Mouse (Mus musculus): ENCODE measurements around the gene Hmgb1.

The Hmgb1 gene

GRCm38 (mm10) chr5:149104096-149104725 lies 80.1 kb downstream of the Hmgb1 start:
- no peak for DNase-seq (ENCODE audit: low spot score)

GRCm38 (mm10) chr5:149101869-149102268 lies 82.4 kb downstream of the Hmgb1 start:
- no peak for DNase-seq (ENCODE audit: low spot score)

- DNase-seq (ENCODE audit: low spot score), result no peak
Observed at GRCm38 (mm10) chr5:149100091-149100490, 84.2 kb downstream of the Hmgb1 start.

GRCm38 (mm10) chr5:149099009-149099408 lies 85.3 kb downstream of the Hmgb1 start:
- DNase-seq (ENCODE audit: low spot score), result no peak

GRCm38 (mm10) chr5:149097841-149098240 lies 86.4 kb downstream of the Hmgb1 start:
- DNase-seq (ENCODE audit: low spot score), result no peak

GRCm38 (mm10) chr5:149096284-149096683 lies 88.0 kb downstream of the Hmgb1 start:
- DNase-seq (ENCODE audit: low spot score), result no peak

- no peak for DNase-seq (ENCODE audit: low spot score)
Observed at GRCm38 (mm10) chr5:149092926-149093325, 91.4 kb downstream of the Hmgb1 start.

- DNase-seq (ENCODE audit: low spot score), result no peak
Observed at GRCm38 (mm10) chr5:149092526-149092925, 91.8 kb downstream of the Hmgb1 start.

- DNase-seq (ENCODE audit: low spot score), result no peak
Observed at GRCm38 (mm10) chr5:149091256-149091655, 93.0 kb downstream of the Hmgb1 start.

- DNase-seq (ENCODE audit: low spot score), result no peak
Observed at GRCm38 (mm10) chr5:149089860-149090259, 94.4 kb downstream of the Hmgb1 start.

GRCm38 (mm10) chr5:149089456-149089855 lies 94.8 kb downstream of the Hmgb1 start:
- DNase-seq (ENCODE audit: low spot score), result no peak

GRCm38 (mm10) chr5:149088891-149089290 lies 95.4 kb downstream of the Hmgb1 start:
- DNase-seq (ENCODE audit: low spot score), result no peak

GRCm38 (mm10) chr5:149088149-149088548 lies 96.1 kb downstream of the Hmgb1 start:
- no peak for DNase-seq (ENCODE audit: low spot score)

GRCm38 (mm10) chr5:149086382-149087244 lies 97.7 kb downstream of the Hmgb1 start:
- DNase-seq (ENCODE audit: low spot score), result no peak

GRCm38 (mm10) chr5:149080466-149080865 lies 103.8 kb downstream of the Hmgb1 start:
- no peak for DNase-seq (ENCODE audit: low spot score)

- no peak for DNase-seq (ENCODE audit: low spot score)
Observed at GRCm38 (mm10) chr5:149079758-149080150, 104.5 kb downstream of the Hmgb1 start.

GRCm38 (mm10) chr5:149079018-149079757 lies 105.1 kb downstream of the Hmgb1 start:
- no peak for DNase-seq (ENCODE audit: low spot score)

- DNase-seq (ENCODE audit: low spot score), result no peak
Observed at GRCm38 (mm10) chr5:149077136-149077535, 107.2 kb downstream of the Hmgb1 start.

GRCm38 (mm10) chr5:149071546-149071945 lies 112.7 kb downstream of the Hmgb1 start:
- no peak for DNase-seq (ENCODE audit: low spot score)

GRCm38 (mm10) chr5:149068745-149069144 lies 115.5 kb downstream of the Hmgb1 start:
- no peak for DNase-seq (ENCODE audit: low spot score)

GRCm38 (mm10) chr5:149068247-149068740 lies 116.0 kb downstream of the Hmgb1 start:
- no peak for DNase-seq (ENCODE audit: low spot score)

GRCm38 (mm10) chr5:149067501-149067961 lies 116.8 kb downstream of the Hmgb1 start:
- DNase-seq (ENCODE audit: low spot score), result no peak

Data from urinary bladder, postnatal 10 days (tissue).